Mouse (Mus musculus): ENCODE data around the gene Akap17b. TPM values are rescaled to one million over a fixed set of nuclear protein-coding genes. Genes with fewer than 3 reads are reported as not detected.

The Akap17b gene
- total RNA-seq, 1 experiment, result 3.5 TPM

DNA sequence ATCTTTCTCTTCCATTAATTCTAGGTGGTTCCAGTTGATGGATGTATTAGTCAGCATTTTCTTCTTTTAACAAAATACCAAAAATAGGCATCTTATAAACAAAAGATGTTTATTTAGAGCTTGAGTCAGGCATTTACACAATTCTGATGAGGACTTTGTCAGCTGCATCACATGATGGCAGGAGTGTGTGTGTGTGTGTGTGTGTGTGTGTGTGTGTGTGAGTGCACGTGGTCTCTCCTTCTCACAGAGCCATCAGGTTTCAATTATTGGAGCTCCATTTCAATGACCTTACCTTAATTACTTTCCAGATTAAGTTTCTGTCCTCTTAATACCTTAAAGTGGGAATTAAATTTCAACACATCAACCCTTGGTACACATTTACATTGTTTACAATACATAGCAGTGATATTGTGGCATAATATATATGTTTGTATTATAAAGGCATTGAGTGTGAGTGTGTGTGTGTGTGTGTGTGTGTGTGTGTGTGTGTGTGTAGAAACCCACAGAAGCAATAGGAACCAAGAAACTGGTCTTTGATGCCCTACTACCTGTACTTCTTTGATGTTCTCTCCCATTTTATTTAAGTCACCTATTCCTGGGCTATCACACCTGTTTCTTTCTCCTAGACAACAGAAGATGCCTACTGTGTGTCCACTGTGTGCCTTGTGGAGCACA is 58.4 kb downstream of the Akap17b start:
- H3K27ac ChIP-seq (ENCODE audit: insufficient read depth, low read depth, low read length, poor library complexity, severe bottlenecking), result no peak overlapping the region
- no peak overlapping the region for H3K9ac ChIP-seq (ENCODE audit: insufficient read depth, low read depth, low read length, poor library complexity, severe bottlenecking)
- DNase-seq (ENCODE audit: low read depth, low spot score), result no peak
- no peaks in the 10 kb centered on the region for H3K9me3 ChIP-seq (ENCODE audit: control insufficient read depth, insufficient read depth, low read depth, low read length)
- no peaks in the 10 kb centered on the region for H3K36me3 ChIP-seq (ENCODE audit: control insufficient read depth, insufficient read depth, low read length, poor library complexity, severe bottlenecking)
- TF ChIP-seq ZNF384 (IDR thresholded peaks at IDR 0.05; ENCODE audit: low read depth, low read length) (no peak), HCFC1 (IDR thresholded peaks at IDR 0.05; ENCODE audit: borderline replicate concordance, insufficient read depth, low read length) (no peak)
- no peak overlapping the region for H3K4me3 ChIP-seq (ENCODE audit: insufficient read depth in 1 of 2, low read depth in 1 of 2, low read length in 2 of 2, poor library complexity in 1 of 2, severe bottlenecking in 1 of 2)
- in situ Hi-C loops (cut with MboI; ENCODE audit: low sequenced_read_pairs in 2 of 2, unreplicated experiment in 2 of 2), result no loop called here
- H3K4me1 ChIP-seq (ENCODE audit: control insufficient read depth in 2 of 2, insufficient read depth in 2 of 2, low read length in 2 of 2, poor library complexity in 1 of 2), result no peaks in the 10 kb centered on the region

DNA sequence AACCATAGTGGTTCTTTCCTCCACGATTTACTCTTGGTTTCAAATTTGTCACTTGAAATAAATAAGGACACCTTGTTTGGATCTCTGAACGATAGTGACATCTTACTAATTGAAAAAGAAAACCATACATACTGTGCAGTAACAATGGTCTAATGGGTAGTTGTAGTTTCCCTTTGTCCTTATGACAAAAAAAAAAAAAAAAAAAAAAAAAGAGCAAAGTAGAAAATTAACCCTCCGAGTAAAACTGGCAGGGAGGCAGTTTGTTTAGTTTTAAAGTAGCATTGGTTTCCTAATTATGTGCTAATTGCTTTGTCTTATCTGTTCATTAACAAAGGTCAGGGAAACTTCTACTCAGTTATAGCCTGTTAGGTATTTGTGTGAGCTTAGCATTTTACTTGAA is 83.1 kb downstream of the Akap17b start:
- Histone ChIP-seq H3K27ac (ENCODE audit: insufficient read depth, low read depth, low read length, poor library complexity, severe bottlenecking) (no peak overlapping the region), H3K4me3 (ENCODE audit: insufficient read depth in 1 of 2, low read depth in 1 of 2, low read length in 2 of 2, poor library complexity in 1 of 2, severe bottlenecking in 1 of 2) (no peak overlapping the region), H3K36me3 (ENCODE audit: control insufficient read depth, insufficient read depth, low read length, poor library complexity, severe bottlenecking) (no peaks in the 10 kb centered on the region), H3K4me1 (ENCODE audit: control insufficient read depth in 2 of 2, insufficient read depth in 2 of 2, low read length in 2 of 2, poor library complexity in 1 of 2) (no peaks in the 10 kb centered on the region), H3K9me3 (ENCODE audit: control insufficient read depth, insufficient read depth, low read depth, low read length) (no peaks in the 10 kb centered on the region), H3K9ac (ENCODE audit: insufficient read depth, low read depth, low read length, poor library complexity, severe bottlenecking) (no peak overlapping the region)
- TF ChIP-seq MAFK (IDR thresholded peaks at IDR 0.05; ENCODE audit: insufficient read depth, low read depth, low read length), result no peak
- no peak for TF ChIP-seq ZNF384 (IDR thresholded peaks at IDR 0.05; ENCODE audit: low read depth, low read length)
- TF ChIP-seq ZC3H11A (IDR thresholded peaks at IDR 0.05; ENCODE audit: borderline replicate concordance, low read depth, low read length), result no peak
- TF ChIP-seq HCFC1 (IDR thresholded peaks at IDR 0.05; ENCODE audit: borderline replicate concordance, insufficient read depth, low read length), result no peak
- no peak for TF ChIP-seq CHD2 (IDR thresholded peaks at IDR 0.05; ENCODE audit: low read depth, low read length)
- no peak for DNase-seq (ENCODE audit: low read depth, low spot score)
- in situ Hi-C loops (cut with MboI; ENCODE audit: low sequenced_read_pairs in 2 of 2, unreplicated experiment in 2 of 2), result no loop called here

DNA sequence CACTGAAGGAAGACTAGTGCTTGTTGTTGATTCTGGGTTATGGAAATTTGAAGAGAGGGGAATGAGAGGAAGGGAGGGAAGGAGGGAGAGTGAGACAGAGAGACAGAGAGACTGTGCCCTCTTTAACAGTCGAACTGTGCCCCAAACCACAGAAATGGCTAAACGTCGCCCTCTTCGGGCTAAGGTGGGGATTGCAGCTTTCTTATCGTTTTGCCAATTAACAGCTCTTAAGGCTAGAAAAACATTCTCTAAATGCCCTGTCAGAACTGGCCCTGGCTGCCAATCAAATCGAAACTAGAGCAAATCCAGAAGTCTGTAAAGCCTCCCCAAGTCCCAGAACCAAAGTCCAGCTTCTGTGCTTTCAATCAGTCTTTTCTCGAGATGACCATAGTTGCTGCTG is 83.5 kb downstream of the Akap17b start:
- no peak for TF ChIP-seq HCFC1 (IDR thresholded peaks at IDR 0.05; ENCODE audit: borderline replicate concordance, insufficient read depth, low read length)
- TF ChIP-seq ZC3H11A (IDR thresholded peaks at IDR 0.05; ENCODE audit: borderline replicate concordance, low read depth, low read length), result peak; percentile 45; the same call in 1 of the 2 replicates

DNA sequence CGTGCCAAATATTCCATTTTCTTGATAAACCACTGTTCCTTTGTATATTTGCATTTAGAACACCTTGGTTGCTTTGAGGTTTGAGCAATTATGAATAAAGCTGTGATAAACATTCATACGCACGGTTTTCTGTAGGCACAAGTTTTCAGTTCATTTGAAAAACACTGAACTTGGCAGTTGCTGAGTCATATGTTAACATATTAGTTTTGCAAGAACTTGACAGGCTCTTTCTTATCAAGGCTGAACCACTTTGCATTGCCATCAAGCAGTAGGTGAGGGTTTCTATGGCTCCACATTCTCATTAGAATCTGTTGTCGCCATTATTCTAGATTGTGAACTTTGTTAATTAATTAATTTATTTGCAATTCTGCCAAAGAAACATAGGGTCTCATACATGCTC is 85.0 kb downstream of the Akap17b start:
- Histone ChIP-seq H3K36me3 (ENCODE audit: control insufficient read depth, insufficient read depth, low read length, poor library complexity, severe bottlenecking) (no peaks in the 10 kb centered on the region), H3K27ac (ENCODE audit: insufficient read depth, low read depth, low read length, poor library complexity, severe bottlenecking) (no peak overlapping the region), H3K9ac (ENCODE audit: insufficient read depth, low read depth, low read length, poor library complexity, severe bottlenecking) (no peak overlapping the region), H3K9me3 (ENCODE audit: control insufficient read depth, insufficient read depth, low read depth, low read length) (no peaks in the 10 kb centered on the region), H3K4me3 (ENCODE audit: insufficient read depth in 1 of 2, low read depth in 1 of 2, low read length in 2 of 2, poor library complexity in 1 of 2, severe bottlenecking in 1 of 2) (no peak overlapping the region), H3K4me1 (ENCODE audit: control insufficient read depth in 2 of 2, insufficient read depth in 2 of 2, low read length in 2 of 2, poor library complexity in 1 of 2) (no peaks in the 10 kb centered on the region)
- in situ Hi-C loops (cut with MboI; ENCODE audit: low sequenced_read_pairs in 2 of 2, unreplicated experiment in 2 of 2), result no loop called here
- TF ChIP-seq ZC3H11A (IDR thresholded peaks at IDR 0.05; ENCODE audit: borderline replicate concordance, low read depth, low read length) (no peak), HCFC1 (IDR thresholded peaks at IDR 0.05; ENCODE audit: borderline replicate concordance, insufficient read depth, low read length) (no peak), ZNF384 (IDR thresholded peaks at IDR 0.05; ENCODE audit: low read depth, low read length) (no peak), MAFK (IDR thresholded peaks at IDR 0.05; ENCODE audit: insufficient read depth, low read depth, low read length) (no peak), CHD2 (IDR thresholded peaks at IDR 0.05; ENCODE audit: low read depth, low read length) (no peak)
- no peak for DNase-seq (ENCODE audit: low read depth, low spot score)

More for the DNA sequence above, 83.5 kb downstream of the Akap17b start:
- peak; percentile 25 for DNase-seq (ENCODE audit: low read depth, low spot score)
- Histone ChIP-seq H3K4me1 (ENCODE audit: control insufficient read depth in 2 of 2, insufficient read depth in 2 of 2, low read length in 2 of 2, poor library complexity in 1 of 2) (no peaks in the 10 kb centered on the region), H3K9me3 (ENCODE audit: control insufficient read depth, insufficient read depth, low read depth, low read length) (no peaks in the 10 kb centered on the region), H3K36me3 (ENCODE audit: control insufficient read depth, insufficient read depth, low read length, poor library complexity, severe bottlenecking) (no peaks in the 10 kb centered on the region), H3K4me3 (ENCODE audit: insufficient read depth in 1 of 2, low read depth in 1 of 2, low read length in 2 of 2, poor library complexity in 1 of 2, severe bottlenecking in 1 of 2) (no peak overlapping the region), H3K27ac (ENCODE audit: insufficient read depth, low read depth, low read length, poor library complexity, severe bottlenecking) (no peak overlapping the region), H3K9ac (ENCODE audit: insufficient read depth, low read depth, low read length, poor library complexity, severe bottlenecking) (no peak overlapping the region)
- in situ Hi-C loops (cut with MboI; ENCODE audit: low sequenced_read_pairs in 2 of 2, unreplicated experiment in 2 of 2), result no loop called here

Other genes starting within 250 kb of the Akap17b start
- not detected in 2 replicates for gene Gm6268, start 244.1 kb downstream of the Akap17b start, total RNA-seq (2012; rRNA removed)
- gene Gm14569, start 153.6 kb downstream of the Akap17b start, total RNA-seq (2012; rRNA removed), result 0.53 and 2.5 TPM in 2 replicates
- gene Pgrmc1, start 47.2 kb downstream of the Akap17b start, total RNA-seq (2012; rRNA removed), result 195 and 225 TPM in 2 replicates
- 2.1 and 3.1 TPM in 2 replicates for gene Slc25a43, start 98.3 kb upstream of the Akap17b start, total RNA-seq (2012; rRNA removed)
- 557 and 605 TPM in 2 replicates for gene Slc25a5, start 150.3 kb upstream of the Akap17b start, total RNA-seq (2012; rRNA removed)
- gene Ube2a, start 228.5 kb upstream of the Akap17b start, total RNA-seq (2012; rRNA removed), result 57.3 and 77.3 TPM in 2 replicates
- 27.4 and 30.2 TPM in 2 replicates for gene C330007P06Rik, start 228.7 kb upstream of the Akap17b start, total RNA-seq (2012; rRNA removed)